Comparison of ENCODE assay signal across 8 mouse cellular contexts in genomic region chr5:122280827-122281462, GRCm38 (mm10). TPM values are rescaled to one million over a fixed set of nuclear protein-coding genes. Genes with fewer than 3 reads are reported as not detected.
DNase-seq lines count a peak whose midpoint lies in the region; ATAC-seq and TF ChIP-seq lines count a peak whose summit lies in the region.

No protein-coding gene starts in this region.

- ATAC-seq in heart, embryonic 14.5 days (ENCODE audit: insufficient number of reproducible peaks, insufficient read depth, low FRiP score, low read depth): no peak
- no peak for ATAC-seq in limb, embryonic 13.5 days (ENCODE audit: low FRiP score, low read depth)
- no peak for ATAC-seq in erythroid progenitor cell, adult 5-6 weeks (replicated peaks; ENCODE audit: low FRiP score, poor library complexity, severe bottlenecking)
- ATAC-seq in erythroblast, adult 5-6 weeks (replicated peaks; ENCODE audit: low FRiP score, poor library complexity, severe bottlenecking): no peak

- no peak for TF ChIP-seq CTCF in testis, adult 2 months (IDR thresholded peaks at IDR 0.05; ENCODE audit: control insufficient read depth, insufficient read depth, insufficient replicate concordance, low read depth, low read length)
- TF ChIP-seq CTCF in small intestine, adult 2 months (IDR thresholded peaks at IDR 0.05; ENCODE audit: extremely low read depth, insufficient read length, insufficient replicate concordance, low read depth, low read length): no peak

- H3K4me2 ChIP-seq in heart, embryonic 14.5 days (ENCODE audit: low read length): peak overlapping the region; percentile 55
- peak overlapping the region; percentile 47 for H3K4me2 ChIP-seq in limb, embryonic 13.5 days (replicated peaks)

- peak overlapping the region; percentile 22; the same call in 1 of the 2 replicates for H3K9ac ChIP-seq in heart, embryonic 14.5 days (ENCODE audit: low read length)
- no peak overlapping the region for H3K9ac ChIP-seq in limb, embryonic 13.5 days

- no peaks in the 10 kb centered on the region for H3K36me3 ChIP-seq in testis, adult 2 months (ENCODE audit: control insufficient read depth, insufficient read depth, low read length)
- H3K36me3 ChIP-seq in heart, embryonic 14.5 days (ENCODE audit: control insufficient read depth, insufficient read depth, low read length): no peaks in the 10 kb centered on the region
- no peaks in the 10 kb centered on the region for H3K36me3 ChIP-seq in limb, embryonic 13.5 days
- no peaks in the 10 kb centered on the region for H3K36me3 ChIP-seq in small intestine, adult 2 months (ENCODE audit: control insufficient read depth, insufficient read depth, low read length)

- no peaks in the 10 kb centered on the region for H3K27me3 ChIP-seq in testis, adult 2 months (ENCODE audit: control insufficient read depth, insufficient read depth, low read length)
- no peaks in the 10 kb centered on the region for H3K27me3 ChIP-seq in heart, embryonic 14.5 days (ENCODE audit: control insufficient read depth, insufficient read depth, low read length)
- 0 out of 2 replicates have a peak, but pooled peaks cover 2% of the 10 kb centered on the region for H3K27me3 ChIP-seq in limb, embryonic 13.5 days
- H3K27me3 ChIP-seq in small intestine, adult 2 months (ENCODE audit: control insufficient read depth, insufficient read depth, low read length): no peaks in the 10 kb centered on the region

- H3K9me3 ChIP-seq in heart, embryonic 14.5 days (ENCODE audit: control insufficient read depth, low read length): no peaks in the 10 kb centered on the region
- no peaks in the 10 kb centered on the region for H3K9me3 ChIP-seq in limb, embryonic 13.5 days

- H3K27ac ChIP-seq in testis, adult 2 months (ENCODE audit: control insufficient read depth, insufficient read depth, low read depth, low read length): peak overlapping the region; percentile 21; the same call in 1 of the 2 replicates
- peak overlapping the region in 1 of 2 experiments; percentile 30; a peak in 1 of 4 replicates for H3K27ac ChIP-seq in heart, embryonic 14.5 days (replicated peaks in 1 of 2; ENCODE audit: control insufficient read depth in 1 of 2, insufficient read depth in 1 of 2, low read depth in 2 of 2, low read length in 2 of 2)
- H3K27ac ChIP-seq in limb, embryonic 13.5 days: no peak overlapping the region
- H3K27ac ChIP-seq in small intestine, adult 2 months (ENCODE audit: insufficient read depth, low read depth, low read length): peak overlapping the region; percentile 98

- no peak for TF ChIP-seq POLR2A in testis, adult 2 months (IDR thresholded peaks at IDR 0.05; ENCODE audit: control insufficient read depth, low read depth, low read length)
- no peak; the same call in 1 of the 2 replicates for TF ChIP-seq POLR2A in small intestine, adult 2 months (IDR thresholded peaks at IDR 0.05; ENCODE audit: low read depth, low read length)

- 21% methylated on average over 19 of the region's 19 CpGs for WGBS in heart, embryonic 14.5 days
- 27% methylated on average over 19 of the region's 19 CpGs for WGBS in limb, embryonic 13.5 days
- 15% methylated on average over 19 of the region's 19 CpGs for WGBS in small intestine, adult 2 months

- H3K4me3 ChIP-seq in testis, adult 2 months (ENCODE audit: control insufficient read depth, low read depth, low read length): no peak overlapping the region
- H3K4me3 ChIP-seq in heart, embryonic 14.5 days (ENCODE audit: control insufficient read depth in 1 of 2, insufficient read depth in 1 of 2, low read depth in 1 of 2, low read length in 2 of 2): peak overlapping the region in 1 of 2 experiments; percentile 8; a peak in 1 of 4 replicates
- H3K4me3 ChIP-seq in limb, embryonic 13.5 days: 0 out of 2 replicates have a peak overlapping the region, but pooled peaks have one; percentile 3
- peak overlapping the region; percentile 21; the same call in 1 of the 2 replicates for H3K4me3 ChIP-seq in small intestine, adult 2 months (ENCODE audit: low read depth, low read length)

- H3K4me1 ChIP-seq in testis, adult 2 months (ENCODE audit: control insufficient read depth, insufficient read depth, low read length): peaks cover 25% of the 10 kb centered on the region
- H3K4me1 ChIP-seq in heart, embryonic 14.5 days (ENCODE audit: control insufficient read depth in 2 of 2, insufficient read depth in 2 of 2, low read length in 2 of 2): peaks cover 12 to 26% of the 10 kb centered on the region in 2 experiments
- peaks cover 24% of the 10 kb centered on the region for H3K4me1 ChIP-seq in limb, embryonic 13.5 days
- peaks cover 20% of the 10 kb centered on the region; the same call in 1 of the 2 replicates for H3K4me1 ChIP-seq in small intestine, adult 2 months (ENCODE audit: control insufficient read depth, insufficient read depth, insufficient read length, low read length)

- DNase-seq in testis, postnatal 10 days (ENCODE audit: low spot score): no peak
- DNase-seq in spleen, adult 18-20 months: no peak

RNA-seq across cellular contexts. Expression of gene Pptc7, which starts 3.2 kb away (rescaled TPM):
- 47.8 and 48.0 TPM in 2 replicates for polyA plus RNA-seq in testis, adult 2 months (2012; rRNA removed)
- polyA plus RNA-seq in heart, embryonic 14.5 days (2014; fragmentation: Nextera tagmentation; extraction: Ambion mirVana): 13.0 and 16.3 TPM in 2 replicates
- 8.5 and 8.8 TPM in 2 replicates for polyA plus RNA-seq in limb, embryonic 13.5 days (2015; fragmentation: Nextera tagmentation; extraction: Ambion mirVana)
- 12.5 and 20.1 TPM in 2 replicates for polyA plus RNA-seq in small intestine, adult 2 months (2012; rRNA removed)
- 0.72 and 2.5 TPM in 2 replicates for total RNA-seq in erythroid progenitor cell, adult 5-6 weeks (2015; ENCODE audit: low replicate concordance)
- 5.8 and 6.2 TPM in 2 replicates for total RNA-seq in erythroid progenitor cell, adult 5-6 weeks (2017; ENCODE audit: low replicate concordance)
- total RNA-seq in erythroblast, adult 5-6 weeks (2015; ENCODE audit: low replicate concordance): 2.1 and 2.9 TPM in 2 replicates
- total RNA-seq in erythroblast, adult 5-6 weeks (2017; ENCODE audit: low replicate concordance): 1.4 and 4.0 TPM in 2 replicates

RNA-seq across cellular contexts. Expression of gene Tctn1, which starts 16.7 kb away (rescaled TPM):
- polyA plus RNA-seq in testis, adult 2 months (2012; rRNA removed): 59.8 and 63.3 TPM in 2 replicates
- 3.4 and 3.7 TPM in 2 replicates for polyA plus RNA-seq in heart, embryonic 14.5 days (2014; fragmentation: Nextera tagmentation; extraction: Ambion mirVana)
- polyA plus RNA-seq in limb, embryonic 13.5 days (2015; fragmentation: Nextera tagmentation; extraction: Ambion mirVana): 5.7 and 5.8 TPM in 2 replicates
- polyA plus RNA-seq in small intestine, adult 2 months (2012; rRNA removed): 5.8 and 12.5 TPM in 2 replicates
- 16.2 and 19.7 TPM in 2 replicates for total RNA-seq in erythroid progenitor cell, adult 5-6 weeks (2015; ENCODE audit: low replicate concordance)
- 8.7 and 39.3 TPM in 2 replicates for total RNA-seq in erythroid progenitor cell, adult 5-6 weeks (2017; ENCODE audit: low replicate concordance)
- total RNA-seq in erythroblast, adult 5-6 weeks (2015; ENCODE audit: low replicate concordance): 0.42 TPM in 1 of 2 replicates, not detected in the other
- total RNA-seq in erythroblast, adult 5-6 weeks (2017; ENCODE audit: low replicate concordance): 3.6 and 5.9 TPM in 2 replicates
